Mouse (Mus musculus) bone marrow, adult 2 months (tissue): ENCODE data around the gene Gm45799.

ENCODE experiments used
- CTCF ChIP-seq: fragments of 200-500 bp; IDR thresholded peaks from 2 replicates; pipeline ENCODE4 v1.5.1; 2011; ENCODE audit warnings: low read length, control low read depth; ENCODE audit not compliant: control insufficient read depth, insufficient read depth
- POLR2A ChIP-seq: fragments of 200-500 bp; IDR thresholded peaks from 2 replicates; pipeline ENCODE4 v1.6.1; 2011; ENCODE audit warnings: low read depth, mild to moderate bottlenecking, control low read depth, low read length, borderline replicate concordance; ENCODE audit not compliant: control insufficient read depth

DNA sequence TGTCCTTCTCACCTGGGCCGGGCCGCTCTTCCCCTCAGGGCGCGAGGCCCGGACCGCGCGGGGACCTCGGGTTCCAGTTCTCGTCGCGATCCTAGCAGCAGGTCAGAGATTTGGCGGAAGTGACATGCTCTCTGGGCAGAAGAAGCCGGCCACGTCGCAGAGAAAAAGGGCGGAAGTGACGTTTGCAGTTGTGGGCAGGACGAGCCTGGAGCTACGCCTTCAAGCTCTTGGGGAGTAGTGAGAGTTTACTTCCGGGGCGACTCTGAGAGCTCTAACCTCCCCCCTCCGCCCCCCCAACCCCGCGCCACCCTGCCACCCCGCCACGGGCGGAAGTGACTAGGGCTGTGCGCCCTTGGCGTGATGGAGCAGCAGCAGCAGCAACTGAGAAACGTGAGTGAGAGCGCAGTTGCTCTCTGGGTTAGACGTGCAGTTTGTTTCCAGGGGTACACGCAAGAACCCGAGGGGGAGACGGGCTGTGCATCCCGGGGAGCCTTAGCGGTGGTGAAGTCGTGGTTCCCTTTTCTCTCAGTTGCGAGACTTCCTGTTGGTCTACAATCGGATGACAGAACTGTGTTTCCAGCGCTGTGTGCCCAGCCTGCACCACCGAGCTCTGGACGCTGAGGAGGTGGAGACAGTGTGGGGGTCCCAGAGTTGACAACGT, at the start of gene Gm45799, which contains the start of gene Arfip2:
- no peak for TF ChIP-seq CTCF
- TF ChIP-seq POLR2A: peak; percentile 81; the same call in 1 of the 2 replicates
